Mouse (Mus musculus): ENCODE data around the gene Slc11a2.

GRCm38 (mm10) chr15:100417854-100418450 lies 6.9 kb downstream of the Slc11a2 start:
- TF ChIP-seq GATA1 (IDR thresholded peaks at IDR 0.05; ENCODE audit: borderline replicate concordance, low read length) = no peak
- no peak for TF ChIP-seq FLI1 (IDR thresholded peaks at IDR 0.05; ENCODE audit: low read length)
